Mouse (Mus musculus) hindbrain, postnatal 0 days (tissue): ENCODE data around the gene Slc4a8. TPM values are rescaled to one million over a fixed set of nuclear protein-coding genes. Genes with fewer than 3 reads are reported as not detected.
A peak's percentile ranks its signal among the peaks of the same experiment; 100 is the strongest.

Experiments used
- ATAC-seq: fragments of 200-750 bp; cut with Nextera tagmentation; 2 replicates; pipeline ENCODE4 v1.8.0; 2017; ENCODE audit warnings: mild to moderate bottlenecking, moderate TSS enrichment, moderate library complexity
- DNase-seq: peaks from one replicate; pipeline ENCODE4 v3.0.0-alpha.2; 2015; ENCODE audit warnings: low spot score
- H3K27ac ChIP-seq: fragments of 300-500 bp; sonication (generic); 2 replicates; pipeline ENCODE4 v1.5.1; 2014; ENCODE audit warnings: mild to moderate bottlenecking
- H3K27me3 ChIP-seq: fragments of 300-500 bp; sonication (generic); 2 replicates; pipeline ENCODE4 v1.6.1; 2014; ENCODE audit warnings: low read length, mixed read lengths; ENCODE audit not compliant: insufficient read depth
- H3K36me3 ChIP-seq: fragments of 300-500 bp; sonication (generic); 2 replicates; pipeline ENCODE4 v1.6.1; 2014; ENCODE audit warnings: low read length, mixed read lengths; ENCODE audit not compliant: insufficient read depth
- H3K4me1 ChIP-seq: fragments of 300-500 bp; sonication (generic); 2 replicates; pipeline ENCODE4 v1.6.1; 2014; ENCODE audit warnings: antibody characterized with exemption, low read length, mixed read lengths; ENCODE audit not compliant: insufficient read depth
- H3K4me2 ChIP-seq: fragments of 300-500 bp; sonication (generic); 2 replicates; pipeline ENCODE4 v1.6.1; 2014; ENCODE audit warnings: low read depth, mild to moderate bottlenecking, low read length, moderate library complexity, mixed read lengths
- H3K4me3 ChIP-seq: fragments of 300-500 bp; sonication (generic); 2 replicates; pipeline ENCODE4 v1.5.1; 2014; ENCODE audit warnings: low read length
- H3K9ac ChIP-seq: fragments of 300-500 bp; sonication (generic); replicated peaks from 2 replicates; pipeline ENCODE4 v1.6.1; 2014; ENCODE audit warnings: mild to moderate bottlenecking, low read length, moderate library complexity, mixed read lengths
- H3K9me3 ChIP-seq: fragments of 300-500 bp; sonication (generic); 2 replicates; pipeline ENCODE4 v1.6.1; 2016; ENCODE audit warnings: low read length, mixed read lengths
- CTCF ChIP-seq: IDR thresholded peaks from 2 replicates; pipeline ENCODE4 v1.5.1; 2016; ENCODE audit warnings: antibody characterized with exemption, control low read depth, low read depth
- WGBS: fragments of 180-500 bp; shearing (Covaris S2); extraction: QIAGEN DNeasy Blood & Tissue Kit; methylation state at CpG from one replicate; pipeline ENCODE4 v1.1.7; 2014; 5-methylcytosine and 5-hydroxymethylcytosine counted together
- polyA plus RNA-seq: library from polyadenylated mRNA; unstranded; fragments of >200 nt; fragmentation: Nextera tagmentation; extraction: Ambion mirVana; gene quantifications from 2 replicates; pipeline ENCODE4 v1.2.1, GENCODE M21; 2015
- total RNA-seq: library from RNA; depleted of rRNA; stranded (reverse); fragments of >200 nt; gene quantifications from 2 replicates; pipeline ENCODE4 v1.2.3, GENCODE M21; 2014; rRNA removed

The Slc4a8 gene
- total RNA-seq (25.4 and 33.9 TPM in 2 replicates), polyA plus RNA-seq (29.8 and 30.7 TPM in 2 replicates)

- peak within 1 kb of the TSS; percentile 78 for H3K4me2 ChIP-seq
- peaks cover 7% of the 10 kb centered on the region; the same call in 1 of the 2 replicates for H3K4me1 ChIP-seq
- no peaks in the 10 kb centered on the region for H3K27me3 ChIP-seq
- no peaks in the 10 kb centered on the region for H3K9me3 ChIP-seq
- ATAC-seq (peak; percentile 96), DNase-seq (peak; percentile 97)
- WGBS = under 1% methylated on average over 63 of the region's 64 CpGs
- H3K9ac ChIP-seq = peak within 1 kb of the TSS; percentile 78
- peak within 1 kb of the TSS; percentile 92 for H3K27ac ChIP-seq
- no peaks in the 10 kb centered on the region for H3K36me3 ChIP-seq
- H3K4me3 ChIP-seq = peak within 1 kb of the TSS; percentile 75
- TF ChIP-seq CTCF = peak; percentile 78
These were observed at the start of gene Slc4a8 for GRCm38 (mm10) chr15:100761419-100762185. Slc4a8 (plus strand) TSS chr15:100761747.

- TF ChIP-seq CTCF = no peak
- H3K4me1 ChIP-seq = no peaks in the 10 kb centered on the region
- H3K36me3 ChIP-seq = no peaks in the 10 kb centered on the region
- no peaks in the 10 kb centered on the region for H3K27me3 ChIP-seq
- ATAC-seq (no peak), DNase-seq (no peak)
- H3K9ac ChIP-seq = no peak overlapping the region
- H3K27ac ChIP-seq = no peak overlapping the region
- no peaks in the 10 kb centered on the region for H3K9me3 ChIP-seq
- no peak overlapping the region for H3K4me3 ChIP-seq
- 89% methylated on average over 8 of the region's 8 CpGs for WGBS
- H3K4me2 ChIP-seq = no peak overlapping the region
These were observed 47.1 kb upstream of the Slc4a8 start for GRCm38 (mm10) chr15:100714470-100714869.

GRCm38 (mm10) chr15:100715399-100715993, 46.1 kb upstream of the Slc4a8 start:
- ATAC-seq = no peak
- TF ChIP-seq CTCF = no peak
- DNase-seq = no peak
- no peak overlapping the region for H3K9ac ChIP-seq
- H3K9me3 ChIP-seq = no peaks in the 10 kb centered on the region
- H3K36me3 ChIP-seq = no peaks in the 10 kb centered on the region
- WGBS = 66% methylated on average over 9 of the region's 9 CpGs
- H3K4me1 ChIP-seq = no peaks in the 10 kb centered on the region
- H3K27me3 ChIP-seq = no peaks in the 10 kb centered on the region
- H3K4me3 ChIP-seq = no peak overlapping the region
- no peak overlapping the region for H3K4me2 ChIP-seq
- H3K27ac ChIP-seq = no peak overlapping the region

- H3K9me3 ChIP-seq = no peaks in the 10 kb centered on the region
- H3K4me2 ChIP-seq = no peak overlapping the region
- H3K27ac ChIP-seq = no peak overlapping the region
- no peaks in the 10 kb centered on the region for H3K4me1 ChIP-seq
- no peak overlapping the region for H3K9ac ChIP-seq
- TF ChIP-seq CTCF = no peak
- no peaks in the 10 kb centered on the region for H3K27me3 ChIP-seq
- no peak overlapping the region for H3K4me3 ChIP-seq
- no peaks in the 10 kb centered on the region for H3K36me3 ChIP-seq
- DNase-seq = no peak
- no peak for ATAC-seq
- WGBS = 86% methylated on average over 6 of the region's 6 CpGs
These were observed 43.6 kb upstream of the Slc4a8 start for GRCm38 (mm10) chr15:100717933-100718332.

DNA sequence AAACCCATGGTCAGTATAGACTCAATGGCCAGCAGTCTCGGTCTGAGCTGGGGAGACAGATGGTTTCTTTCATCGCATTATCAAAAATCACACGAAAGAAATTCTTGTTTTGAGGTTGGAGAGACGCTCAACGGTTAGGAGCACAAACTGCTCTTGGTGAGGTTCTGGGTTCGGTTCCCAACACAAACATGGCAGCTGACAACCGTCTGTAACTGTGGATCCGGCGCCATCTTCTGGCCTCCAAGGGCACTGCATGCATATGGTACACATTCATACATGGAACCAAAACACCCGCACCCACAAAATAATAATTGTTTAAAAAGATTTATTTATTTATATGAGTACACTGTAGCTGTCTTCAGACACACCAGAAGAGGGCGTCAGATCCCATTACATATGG, 43.0 kb upstream of the Slc4a8 start:
- Histone ChIP-seq H3K4me2 (no peak overlapping the region), H3K4me1 (no peaks in the 10 kb centered on the region), H3K27ac (no peak overlapping the region), H3K9me3 (no peaks in the 10 kb centered on the region), H3K9ac (no peak overlapping the region), H3K36me3 (no peaks in the 10 kb centered on the region), H3K4me3 (no peak overlapping the region), H3K27me3 (no peaks in the 10 kb centered on the region)
- 85% methylated on average over 11 of the region's 11 CpGs for WGBS
- no peak for DNase-seq
- TF ChIP-seq CTCF = peak; percentile 32; the same call in 1 of the 2 replicates
- no peak for ATAC-seq

DNA sequence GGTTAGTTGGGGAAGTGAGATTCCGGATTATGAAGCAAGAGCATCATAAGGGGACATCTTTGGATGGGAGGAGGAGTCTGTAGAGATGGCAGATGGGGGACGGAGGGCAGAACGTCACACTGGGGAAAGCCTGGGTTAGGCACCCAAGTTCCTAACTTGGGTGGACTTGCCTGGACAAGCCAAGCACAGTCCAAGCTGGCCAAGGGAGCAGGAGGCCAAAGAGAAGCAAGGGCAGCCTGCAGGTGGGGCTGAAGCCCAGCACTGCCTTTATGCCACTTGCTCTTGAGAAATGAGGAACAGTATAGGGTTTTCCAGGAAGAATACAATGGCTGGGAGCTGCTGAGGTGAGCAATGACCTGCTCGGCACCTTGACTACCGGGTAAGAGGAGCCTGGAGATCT, 42.3 kb upstream of the Slc4a8 start:
- 95% methylated on average over 5 of the region's 5 CpGs for WGBS
- Histone ChIP-seq H3K27me3 (no peaks in the 10 kb centered on the region), H3K9me3 (no peaks in the 10 kb centered on the region), H3K4me2 (no peak overlapping the region), H3K9ac (no peak overlapping the region), H3K4me3 (no peak overlapping the region), H3K4me1 (no peaks in the 10 kb centered on the region), H3K36me3 (no peaks in the 10 kb centered on the region), H3K27ac (no peak overlapping the region)
- DNase-seq (no peak), ATAC-seq (no peak)
- no peak for TF ChIP-seq CTCF

DNA sequence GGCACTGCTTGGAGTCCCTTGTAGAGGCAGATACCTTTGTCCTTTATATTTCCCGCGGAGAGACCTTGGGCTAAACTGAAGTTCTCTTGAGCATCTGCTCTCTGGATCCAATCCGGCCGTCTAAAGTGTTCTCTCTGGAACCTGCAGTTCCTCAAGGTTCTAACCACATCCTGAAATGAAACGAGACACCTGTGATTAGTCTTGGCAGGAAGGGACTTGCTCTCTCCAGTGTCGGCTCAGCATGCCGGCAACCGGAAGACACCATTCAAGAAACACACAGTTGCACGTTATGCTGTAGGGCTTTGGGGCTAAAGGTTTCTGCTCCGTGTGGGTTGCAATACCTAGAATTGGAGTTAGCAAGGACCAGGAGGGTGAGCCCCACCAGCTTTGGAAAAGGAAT, 41.5 kb upstream of the Slc4a8 start:
- Histone ChIP-seq H3K9me3 (no peaks in the 10 kb centered on the region), H3K4me1 (no peaks in the 10 kb centered on the region), H3K9ac (no peak overlapping the region), H3K27ac (no peak overlapping the region), H3K27me3 (no peaks in the 10 kb centered on the region), H3K4me2 (no peak overlapping the region), H3K4me3 (no peak overlapping the region), H3K36me3 (no peaks in the 10 kb centered on the region)
- no peak for TF ChIP-seq CTCF
- 89% methylated on average over 10 of the region's 10 CpGs for WGBS
- ATAC-seq (no peak), DNase-seq (no peak)
